Mouse (Mus musculus): ENCODE data around the gene Socs5. TPM values are rescaled to one million over a fixed set of nuclear protein-coding genes. Genes with fewer than 3 reads are reported as not detected.
"Not testable (repeated sequence)": the region's sequence is repeated elsewhere in the genome, so short reads cannot be mapped to it uniquely, and the experiment has no call there.

The Socs5 gene
- polyA plus RNA-seq (2012; rRNA removed): 11.5 and 11.7 TPM in 2 replicates

GRCm38 (mm10) chr17:87107623-87108221 lies at the start of gene Socs5:
Gene Socs5 (plus strand): TSS chr17:87107679.
- Histone ChIP-seq H3K36me3 (ENCODE audit: control insufficient read depth, insufficient read depth, low read length) (no peaks in the 10 kb centered on the region), H3K4me1 (ENCODE audit: control insufficient read depth, insufficient read depth, low read length) (peaks cover 26% of the 10 kb centered on the region), H3K27ac (ENCODE audit: insufficient read depth, low read depth, low read length) (peak within 1 kb of the TSS; percentile 89), H3K27me3 (replicated peaks; ENCODE audit: control insufficient read depth, insufficient read depth, low read length) (no peaks in the 10 kb centered on the region), H3K4me3 (ENCODE audit: insufficient read depth, low read depth, low read length) (peak within 1 kb of the TSS; percentile 98)
- no peak for DNase-seq
- 2% methylated on average over 73 of the region's 73 CpGs for WGBS
- TF ChIP-seq CTCF (conservative IDR thresholded peaks at IDR 0.05; ENCODE audit: insufficient read depth, insufficient read length, low read depth, low read length) (no peak), POLR2A (IDR thresholded peaks at IDR 0.05; ENCODE audit: low read depth, low read length) (peak; percentile 45)

- WGBS: 69% methylated on average over 9 of the region's 9 CpGs
- no peaks in the 10 kb centered on the region for H3K36me3 ChIP-seq (ENCODE audit: control insufficient read depth, insufficient read depth, low read length)
- H3K4me1 ChIP-seq (ENCODE audit: control insufficient read depth, insufficient read depth, low read length): 0 out of 2 replicates have a peak, but pooled peaks cover 3% of the 10 kb centered on the region
- TF ChIP-seq CTCF (conservative IDR thresholded peaks at IDR 0.05; ENCODE audit: insufficient read depth, insufficient read length, low read depth, low read length): no peak
- no peak for TF ChIP-seq POLR2A (IDR thresholded peaks at IDR 0.05; ENCODE audit: low read depth, low read length)
- peak overlapping the region; percentile 69; the same call in 1 of the 2 replicates for H3K27ac ChIP-seq (ENCODE audit: insufficient read depth, low read depth, low read length)
- DNase-seq: peak; percentile 77
- no peaks in the 10 kb centered on the region for H3K27me3 ChIP-seq (replicated peaks; ENCODE audit: control insufficient read depth, insufficient read depth, low read length)
- no peak overlapping the region for H3K4me3 ChIP-seq (ENCODE audit: insufficient read depth, low read depth, low read length)
These were observed 44.8 kb upstream of the Socs5 start for GRCm38 (mm10) chr17:87062639-87063038.

GRCm38 (mm10) chr17:87063461-87063860 lies 44.0 kb upstream of the Socs5 start:
- H3K27me3 ChIP-seq (replicated peaks; ENCODE audit: control insufficient read depth, insufficient read depth, low read length): no peaks in the 10 kb centered on the region
- 0 out of 2 replicates have a peak, but pooled peaks cover 3% of the 10 kb centered on the region for H3K4me1 ChIP-seq (ENCODE audit: control insufficient read depth, insufficient read depth, low read length)
- H3K36me3 ChIP-seq (ENCODE audit: control insufficient read depth, insufficient read depth, low read length): no peaks in the 10 kb centered on the region
- TF ChIP-seq POLR2A (IDR thresholded peaks at IDR 0.05; ENCODE audit: low read depth, low read length) (no peak), CTCF (conservative IDR thresholded peaks at IDR 0.05; ENCODE audit: insufficient read depth, insufficient read length, low read depth, low read length) (no peak)
- H3K4me3 ChIP-seq (ENCODE audit: insufficient read depth, low read depth, low read length): no peak overlapping the region
- peak overlapping the region; percentile 69; the same call in 1 of the 2 replicates for H3K27ac ChIP-seq (ENCODE audit: insufficient read depth, low read depth, low read length)
- no peak for DNase-seq
- WGBS: 37% methylated on average over 7 of the region's 7 CpGs

- DNase-seq: no peak
- no peak overlapping the region for H3K27ac ChIP-seq (ENCODE audit: insufficient read depth, low read depth, low read length)
- no peak overlapping the region for H3K4me3 ChIP-seq (ENCODE audit: insufficient read depth, low read depth, low read length)
- 56% methylated on average over 6 of the region's 6 CpGs for WGBS
- H3K27me3 ChIP-seq (replicated peaks; ENCODE audit: control insufficient read depth, insufficient read depth, low read length): no peaks in the 10 kb centered on the region
- TF ChIP-seq POLR2A (IDR thresholded peaks at IDR 0.05; ENCODE audit: low read depth, low read length) (no peak), CTCF (conservative IDR thresholded peaks at IDR 0.05; ENCODE audit: insufficient read depth, insufficient read length, low read depth, low read length) (no peak)
- H3K4me1 ChIP-seq (ENCODE audit: control insufficient read depth, insufficient read depth, low read length): 0 out of 2 replicates have a peak, but pooled peaks cover 3% of the 10 kb centered on the region
- H3K36me3 ChIP-seq (ENCODE audit: control insufficient read depth, insufficient read depth, low read length): no peaks in the 10 kb centered on the region
These were observed 43.5 kb upstream of the Socs5 start for GRCm38 (mm10) chr17:87063969-87064368.

GRCm38 (mm10) chr17:87068997-87069396 lies 38.5 kb upstream of the Socs5 start:
- 91% methylated on average over 4 of the region's 4 CpGs for WGBS

GRCm38 (mm10) chr17:87072183-87072582 lies 35.3 kb upstream of the Socs5 start:
- H3K27ac ChIP-seq (ENCODE audit: insufficient read depth, low read depth, low read length); DNase-seq; H3K36me3 ChIP-seq (ENCODE audit: control insufficient read depth, insufficient read depth, low read length); H3K4me3 ChIP-seq (ENCODE audit: insufficient read depth, low read depth, low read length); H3K4me1 ChIP-seq (ENCODE audit: control insufficient read depth, insufficient read depth, low read length); H3K27me3 ChIP-seq (replicated peaks; ENCODE audit: control insufficient read depth, insufficient read depth, low read length): not testable (repeated sequence)
- 93% methylated on average over 1 of the region's 1 CpGs for WGBS

More at GRCm38 (mm10) chr17:87068997-87069396, 38.5 kb upstream of the Socs5 start:
- no peak overlapping the region for H3K4me3 ChIP-seq (ENCODE audit: insufficient read depth, low read depth, low read length)
- no peaks in the 10 kb centered on the region for H3K27me3 ChIP-seq (replicated peaks; ENCODE audit: control insufficient read depth, insufficient read depth, low read length)
- no peak for DNase-seq
- H3K4me1 ChIP-seq (ENCODE audit: control insufficient read depth, insufficient read depth, low read length): no peaks in the 10 kb centered on the region
- no peak overlapping the region for H3K27ac ChIP-seq (ENCODE audit: insufficient read depth, low read depth, low read length)
- no peak for TF ChIP-seq CTCF (conservative IDR thresholded peaks at IDR 0.05; ENCODE audit: insufficient read depth, insufficient read length, low read depth, low read length)
- no peak for TF ChIP-seq POLR2A (IDR thresholded peaks at IDR 0.05; ENCODE audit: low read depth, low read length)
- no peaks in the 10 kb centered on the region for H3K36me3 ChIP-seq (ENCODE audit: control insufficient read depth, insufficient read depth, low read length)

GRCm38 (mm10) chr17:87072766-87073440 lies 34.6 kb upstream of the Socs5 start:
- no peaks in the 10 kb centered on the region for H3K27me3 ChIP-seq (replicated peaks; ENCODE audit: control insufficient read depth, insufficient read depth, low read length)
- 75% methylated on average over 5 of the region's 5 CpGs for WGBS
- H3K4me1 ChIP-seq (ENCODE audit: control insufficient read depth, insufficient read depth, low read length): no peaks in the 10 kb centered on the region
- DNase-seq: no peak
- H3K4me3 ChIP-seq (ENCODE audit: insufficient read depth, low read depth, low read length): no peak overlapping the region
- H3K36me3 ChIP-seq (ENCODE audit: control insufficient read depth, insufficient read depth, low read length): no peaks in the 10 kb centered on the region
- no peak overlapping the region for H3K27ac ChIP-seq (ENCODE audit: insufficient read depth, low read depth, low read length)
- TF ChIP-seq CTCF (conservative IDR thresholded peaks at IDR 0.05; ENCODE audit: insufficient read depth, insufficient read length, low read depth, low read length) (no peak), POLR2A (IDR thresholded peaks at IDR 0.05; ENCODE audit: low read depth, low read length) (no peak)
